Mouse (Mus musculus) testis, adult 2 months (tissue): ENCODE measurements around the gene Arhgef38. TPM values are rescaled to one million over a fixed set of nuclear protein-coding genes. Genes with fewer than 3 reads are reported as not detected.

Experiments used
- H3K27ac ChIP-seq: fragments of 200-500 bp; 2 replicates; pipeline ENCODE4 v1.5.1; 2012; ENCODE audit warnings: low read depth, low read length; ENCODE audit not compliant: control insufficient read depth, insufficient read depth
- H3K27me3 ChIP-seq: fragments of 200-500 bp; 2 replicates; pipeline ENCODE4 v1.6.1; 2012; ENCODE audit warnings: mild to moderate bottlenecking, low read length, moderate library complexity; ENCODE audit not compliant: control insufficient read depth, insufficient read depth
- H3K36me3 ChIP-seq: fragments of 200-500 bp; 2 replicates; pipeline ENCODE4 v1.6.1; 2012; ENCODE audit warnings: mild to moderate bottlenecking, low read length; ENCODE audit not compliant: control insufficient read depth, insufficient read depth
- H3K4me1 ChIP-seq: fragments of 200-500 bp; 2 replicates; pipeline ENCODE4 v1.6.1; 2012; ENCODE audit warnings: low read length; ENCODE audit not compliant: control insufficient read depth, insufficient read depth
- H3K4me3 ChIP-seq: fragments of 200-500 bp; 2 replicates; pipeline ENCODE4 v1.5.1; 2012; ENCODE audit warnings: low read depth, mild to moderate bottlenecking, low read length, moderate library complexity, mixed read lengths; ENCODE audit not compliant: control insufficient read depth
- CTCF ChIP-seq: fragments of 200-500 bp; IDR thresholded peaks from 2 replicates; pipeline ENCODE4 v1.5.1; 2012; ENCODE audit warnings: low read depth, mild to moderate bottlenecking, inconsistent platforms, low read length, moderate library complexity; ENCODE audit not compliant: control insufficient read depth, insufficient read depth, insufficient replicate concordance
- POLR2A ChIP-seq: fragments of 200-500 bp; IDR thresholded peaks from 2 replicates; pipeline ENCODE4 v1.6.1; 2012; ENCODE audit warnings: low read depth, mild to moderate bottlenecking, inconsistent platforms, low read length, moderate library complexity; ENCODE audit not compliant: control insufficient read depth
- polyA plus RNA-seq: library from polyadenylated mRNA; depleted of rRNA; stranded (reverse); fragments of >200 nt; gene quantifications from 2 replicates; pipeline ENCODE4 v1.2.3, GENCODE M21; 2012

The Arhgef38 gene
- polyA plus RNA-seq, 1 experiment = not detected

- Histone ChIP-seq H3K4me1 (no peaks in the 10 kb centered on the region), H3K27ac (no peak overlapping the region), H3K4me3 (no peak overlapping the region), H3K36me3 (no peaks in the 10 kb centered on the region), H3K27me3 (no peaks in the 10 kb centered on the region)
- no peak for TF ChIP-seq CTCF
- no peak for TF ChIP-seq POLR2A
Observed at GRCm38 (mm10) chr3:133165130-133165529, 69.6 kb downstream of the Arhgef38 start.

GRCm38 (mm10) chr3:133163913-133164406, 70.8 kb downstream of the Arhgef38 start:
- Histone ChIP-seq H3K36me3 (no peaks in the 10 kb centered on the region), H3K4me3 (no peak overlapping the region), H3K4me1 (no peaks in the 10 kb centered on the region), H3K27me3 (no peaks in the 10 kb centered on the region), H3K27ac (no peak overlapping the region)
- TF ChIP-seq POLR2A = no peak
- no peak for TF ChIP-seq CTCF

- TF ChIP-seq POLR2A (no peak), CTCF (no peak)
- no peak overlapping the region for H3K27ac ChIP-seq
- H3K4me1 ChIP-seq = no peaks in the 10 kb centered on the region
- no peak overlapping the region for H3K4me3 ChIP-seq
- no peaks in the 10 kb centered on the region for H3K27me3 ChIP-seq
- no peaks in the 10 kb centered on the region for H3K36me3 ChIP-seq
Observed at GRCm38 (mm10) chr3:133163174-133163573, 71.6 kb downstream of the Arhgef38 start.

- H3K4me3 ChIP-seq = no peak overlapping the region
- no peaks in the 10 kb centered on the region for H3K36me3 ChIP-seq
- no peak for TF ChIP-seq POLR2A
- TF ChIP-seq CTCF = no peak
- H3K27ac ChIP-seq = no peak overlapping the region
- no peaks in the 10 kb centered on the region for H3K4me1 ChIP-seq
- no peaks in the 10 kb centered on the region for H3K27me3 ChIP-seq
Observed at GRCm38 (mm10) chr3:133161407-133161806, 73.3 kb downstream of the Arhgef38 start.

GRCm38 (mm10) chr3:133158260-133158659, 76.5 kb downstream of the Arhgef38 start:
- no peak overlapping the region for H3K4me3 ChIP-seq
- no peaks in the 10 kb centered on the region for H3K27me3 ChIP-seq
- no peak overlapping the region for H3K27ac ChIP-seq
- H3K36me3 ChIP-seq = no peaks in the 10 kb centered on the region
- TF ChIP-seq CTCF = no peak
- no peak for TF ChIP-seq POLR2A
- H3K4me1 ChIP-seq = no peaks in the 10 kb centered on the region

- Histone ChIP-seq H3K27me3 (no peaks in the 10 kb centered on the region), H3K4me3 (no peak overlapping the region), H3K4me1 (no peaks in the 10 kb centered on the region), H3K27ac (no peak overlapping the region), H3K36me3 (no peaks in the 10 kb centered on the region)
- no peak for TF ChIP-seq CTCF
- TF ChIP-seq POLR2A = no peak
Observed at GRCm38 (mm10) chr3:133154683-133155082, 80.1 kb downstream of the Arhgef38 start.

GRCm38 (mm10) chr3:133153629-133154028, 81.1 kb downstream of the Arhgef38 start:
- Histone ChIP-seq H3K36me3 (no peaks in the 10 kb centered on the region), H3K4me3 (no peak overlapping the region), H3K27me3 (no peaks in the 10 kb centered on the region), H3K27ac (no peak overlapping the region), H3K4me1 (no peaks in the 10 kb centered on the region)
- TF ChIP-seq POLR2A (no peak), CTCF (no peak)

- H3K27ac ChIP-seq = no peak overlapping the region
- H3K4me3 ChIP-seq = no peak overlapping the region
- no peak for TF ChIP-seq POLR2A
- TF ChIP-seq CTCF = no peak
- H3K36me3 ChIP-seq = no peaks in the 10 kb centered on the region
- H3K27me3 ChIP-seq = no peaks in the 10 kb centered on the region
- no peaks in the 10 kb centered on the region for H3K4me1 ChIP-seq
Observed at GRCm38 (mm10) chr3:133152831-133153230, 81.9 kb downstream of the Arhgef38 start.
